Mouse (Mus musculus) right cerebral cortex, adult 2 months (tissue): ENCODE measurements around the gene Mrpl52.

Source experiments
- DNase-seq, 2 experiments: peaks; one replicate each; pipeline ENCODE4 v3.0.0; 2021 to 2022; ENCODE audit warnings: low spot score in 2 of 2

Gene Mrpl52

GRCm38 (mm10) chr14:54432837-54433830, 6.4 kb downstream of the Mrpl52 start:
- peak in 1 of 2 experiments; percentile 22 for DNase-seq

GRCm38 (mm10) chr14:54433941-54434531, 7.3 kb downstream of the Mrpl52 start:
- no peak for DNase-seq

GRCm38 (mm10) chr14:54435194-54435918, 8.6 kb downstream of the Mrpl52 start:
- DNase-seq = no peak

- no peak for DNase-seq
Measured at GRCm38 (mm10) chr14:54439155-54439554, 12.4 kb downstream of the Mrpl52 start.

GRCm38 (mm10) chr14:54439610-54440009, 12.9 kb downstream of the Mrpl52 start:
- DNase-seq = no peak

GRCm38 (mm10) chr14:54440538-54440937, 13.8 kb downstream of the Mrpl52 start:
- no peak for DNase-seq

GRCm38 (mm10) chr14:54441365-54441764, 14.7 kb downstream of the Mrpl52 start:
- DNase-seq = no peak

GRCm38 (mm10) chr14:54442548-54442947, 15.8 kb downstream of the Mrpl52 start:
- no peak for DNase-seq

GRCm38 (mm10) chr14:54443196-54443595, 16.5 kb downstream of the Mrpl52 start:
- DNase-seq = no peak

- DNase-seq = no peak
Measured at GRCm38 (mm10) chr14:54443712-54444618, 17.3 kb downstream of the Mrpl52 start.

GRCm38 (mm10) chr14:54445476-54445875, 18.8 kb downstream of the Mrpl52 start:
- no peak for DNase-seq

- no peak for DNase-seq
Measured at GRCm38 (mm10) chr14:54453566-54453965, 26.9 kb downstream of the Mrpl52 start.

- no peak for DNase-seq
Measured at GRCm38 (mm10) chr14:54454669-54455528, 28.2 kb downstream of the Mrpl52 start.

GRCm38 (mm10) chr14:54457907-54458569, 31.3 kb downstream of the Mrpl52 start:
- no peak for DNase-seq

- no peak for DNase-seq
Measured at GRCm38 (mm10) chr14:54462146-54462545, 35.4 kb downstream of the Mrpl52 start.

GRCm38 (mm10) chr14:54463108-54463958, 36.6 kb downstream of the Mrpl52 start:
- DNase-seq = no peak

- peak; percentile 78 to 83 for DNase-seq
Measured at GRCm38 (mm10) chr14:54463959-54464292, 37.2 kb downstream of the Mrpl52 start, which contains the start of gene Lrp10. Lrp10 (plus strand) TSS chr14:54464137.

GRCm38 (mm10) chr14:54464293-54465005, 37.7 kb downstream of the Mrpl52 start:
- DNase-seq = peak in 1 of 2 experiments; percentile 39
